Mouse (Mus musculus) adrenal gland, postnatal 10 days (tissue): Measurements from ENCODE around the gene Vav3. TPM values are rescaled to one million over a fixed set of nuclear protein-coding genes. Genes with fewer than 3 reads are reported as not detected.

Experiments used
- DNase-seq: peaks from one replicate; pipeline ENCODE4 v3.0.0; 2021; ENCODE audit warnings: mixed read lengths
- total RNA-seq, 2 experiments: library from RNA; stranded (reverse); gene quantifications; 2 replicates each; pipeline ENCODE4 v1.2.3; 2021

The Vav3 gene
- total RNA-seq, 2 experiments from 2014 or later = 5.7 to 6.2 TPM

- no peak for DNase-seq
These were observed 352.2 kb downstream of the Vav3 start for GRCm38 (mm10) chr3:109692613-109693012.

GRCm38 (mm10) chr3:109701301-109701700, 360.8 kb downstream of the Vav3 start:
- DNase-seq = no peak

GRCm38 (mm10) chr3:109707786-109708460, 367.5 kb downstream of the Vav3 start:
- no peak for DNase-seq

- no peak for DNase-seq
These were observed 371.3 kb downstream of the Vav3 start for GRCm38 (mm10) chr3:109711751-109712150.

GRCm38 (mm10) chr3:109714476-109714875, 374.0 kb downstream of the Vav3 start:
- DNase-seq = no peak

- DNase-seq = no peak
These were observed 381.3 kb downstream of the Vav3 start for GRCm38 (mm10) chr3:109721753-109722152.

- no peak for DNase-seq
These were observed 386.3 kb downstream of the Vav3 start for GRCm38 (mm10) chr3:109726776-109727175.

GRCm38 (mm10) chr3:109731592-109732230, 391.3 kb downstream of the Vav3 start:
- no peak for DNase-seq

GRCm38 (mm10) chr3:109732327-109733182, 392.1 kb downstream of the Vav3 start:
- peak; percentile 6 for DNase-seq

Other genes with a start within 250 kb of the Vav3 start
- 10 to 100 TPM; 26.8 to 31.8 TPM for gene Slc25a24, start 217.5 kb upstream of the Vav3 start, total RNA-seq